In genomic region chr2:168491791-168492190, GRCm38 (mm10) we compare ENCODE assay signal across 13 mouse cellular contexts.
A peak's percentile ranks its signal among the peaks of the same experiment; 100 is the strongest.
DNase-seq lines count a peak whose midpoint lies in the region; ATAC-seq lines count a peak whose summit lies in the region.
"Had no signal": no experiment of that assay in that cellular context is flagged by ENCODE, and none has a peak within 500 bp of the region (broad histone marks: within the 10 kb centered on the region; RNA-seq: fewer than 3 reads in every experiment).

No protein-coding gene starts in this region.

- no peaks in the 10 kb centered on the region for H3K9me3 ChIP-seq in intestine, embryonic 16.5 days (ENCODE audit: control insufficient read depth, low read length)
- no peaks in the 10 kb centered on the region for H3K9me3 ChIP-seq in forebrain, embryonic 16.5 days (ENCODE audit: control insufficient read depth, low read length)
- H3K9me3 ChIP-seq: hindbrain, embryonic 13.5 days; liver, embryonic 13.5 days; midbrain, embryonic 15.5 days; stomach, embryonic 15.5 days had no signal

- ATAC-seq in intestine, embryonic 16.5 days, result peak; percentile 38; the same call in 1 of the 2 replicates
- no peak for ATAC-seq in forebrain, embryonic 16.5 days
- ATAC-seq: midbrain, embryonic 15.5 days had no signal

- H3K9ac ChIP-seq in intestine, embryonic 16.5 days (ENCODE audit: low read depth, low read length), result peak overlapping the region; percentile 30; the same call in 1 of the 2 replicates
- no peak overlapping the region for H3K9ac ChIP-seq in forebrain, embryonic 16.5 days (replicated peaks; ENCODE audit: low read depth, low read length)
- H3K9ac ChIP-seq: hindbrain, embryonic 13.5 days; liver, embryonic 13.5 days; midbrain, embryonic 15.5 days; stomach, embryonic 15.5 days had no signal

- no peaks in the 10 kb centered on the region for H3K27me3 ChIP-seq in intestine, embryonic 16.5 days (replicated peaks; ENCODE audit: control insufficient read depth, insufficient read depth, low read length)
- H3K27me3 ChIP-seq in forebrain, embryonic 16.5 days (replicated peaks; ENCODE audit: control insufficient read depth, insufficient read depth, low read length), result no peaks in the 10 kb centered on the region
- H3K27me3 ChIP-seq: hindbrain, embryonic 13.5 days; liver, embryonic 13.5 days; midbrain, embryonic 15.5 days; stomach, embryonic 15.5 days had no signal

- H3K4me3 ChIP-seq in intestine, embryonic 16.5 days (ENCODE audit: low read length), result no peak overlapping the region
- no peak overlapping the region for H3K4me3 ChIP-seq in forebrain, embryonic 16.5 days (replicated peaks; ENCODE audit: low read length)
- H3K4me3 ChIP-seq: hindbrain, embryonic 13.5 days; layer of hippocampus, adult 2 months; liver, embryonic 13.5 days; midbrain, embryonic 15.5 days; stomach, embryonic 15.5 days had no signal

- DNase-seq in left cerebral cortex, adult 18-20 months (ENCODE audit: low spot score in 2 of 2), result peak; percentile 38 to 57
- no peak for DNase-seq in left cerebral cortex, adult 11 months (ENCODE audit: low spot score)
- peak; percentile 90 for DNase-seq in MN1 (ENCODE audit: low spot score)
- peak; percentile 61 for DNase-seq in heart, adult 8-10 months (ENCODE audit: low spot score)
- no peak for DNase-seq in thymus, postnatal 0 days (ENCODE audit: low spot score)
- no peak for DNase-seq in urinary bladder, postnatal 14 days (ENCODE audit: low spot score)
- DNase-seq: liver, embryonic 13.5 days had no signal

- H3K36me3 ChIP-seq in intestine, embryonic 16.5 days (ENCODE audit: control insufficient read depth, insufficient read depth, low read length), result no peaks in the 10 kb centered on the region; the same call in 1 of the 2 replicates
- H3K36me3 ChIP-seq in forebrain, embryonic 16.5 days (ENCODE audit: control insufficient read depth, insufficient read depth), result no peaks in the 10 kb centered on the region
- H3K36me3 ChIP-seq: hindbrain, embryonic 13.5 days; liver, embryonic 13.5 days; midbrain, embryonic 15.5 days; stomach, embryonic 15.5 days had no signal

- WGBS in intestine, embryonic 16.5 days, result 50% methylated on average over 7 of the region's 7 CpGs
- 88% methylated on average over 7 of the region's 7 CpGs for WGBS in forebrain, embryonic 16.5 days

- no peak overlapping the region for H3K4me2 ChIP-seq in intestine, embryonic 16.5 days (ENCODE audit: low read depth, low read length)
- H3K4me2 ChIP-seq in forebrain, embryonic 16.5 days (ENCODE audit: low read length), result no peak overlapping the region
- H3K4me2 ChIP-seq: hindbrain, embryonic 13.5 days; liver, embryonic 13.5 days; midbrain, embryonic 15.5 days; stomach, embryonic 15.5 days had no signal

- peaks cover 7% of the 10 kb centered on the region; the same call in 1 of the 2 replicates for H3K4me1 ChIP-seq in intestine, embryonic 16.5 days (ENCODE audit: control insufficient read depth, insufficient read depth, low read length)
- H3K4me1 ChIP-seq in forebrain, embryonic 16.5 days (replicated peaks; ENCODE audit: control insufficient read depth, insufficient read depth, low read length), result no peaks in the 10 kb centered on the region
- H3K4me1 ChIP-seq: hindbrain, embryonic 13.5 days; liver, embryonic 13.5 days; midbrain, embryonic 15.5 days; stomach, embryonic 15.5 days had no signal

- H3K27ac ChIP-seq in intestine, embryonic 16.5 days (ENCODE audit: low read length), result no peak overlapping the region
- H3K27ac ChIP-seq in forebrain, embryonic 16.5 days (ENCODE audit: low read length), result no peak overlapping the region
- H3K27ac ChIP-seq: hindbrain, embryonic 13.5 days; layer of hippocampus, adult 2 months; liver, embryonic 13.5 days; midbrain, embryonic 15.5 days; stomach, embryonic 15.5 days had no signal

Comparison
In these comparisons a context has a peak if more than half of its experiments do, and no peak if none do; other contexts are left out.
1. DNase-seq: peak in left cerebral cortex, adult 18-20 months (2 of 2), MN1 (single experiment) and heart, adult 8-10 months (single experiment); none in left cerebral cortex, adult 11 months (single experiment), thymus, postnatal 0 days (single experiment) and urinary bladder, postnatal 14 days (single experiment).